Mouse (Mus musculus) ES-Bruce4 (cell line): ENCODE measurements around the gene Fam189a2.

Experiments used
- CTCF ChIP-seq: IDR thresholded peaks from one replicate; pipeline ENCODE4 v1.8.1; 2011; ENCODE audit warnings: low read depth, low read length
- EP300 ChIP-seq: IDR thresholded peaks from 2 replicates; pipeline ENCODE4 v1.6.1; 2011; ENCODE audit warnings: low read depth, low read length; ENCODE audit not compliant: insufficient read depth
- POLR2A ChIP-seq: IDR thresholded peaks from one replicate; pipeline ENCODE4 v1.8.1; 2011; ENCODE audit warnings: low read length; ENCODE audit not compliant: insufficient read depth

DNA sequence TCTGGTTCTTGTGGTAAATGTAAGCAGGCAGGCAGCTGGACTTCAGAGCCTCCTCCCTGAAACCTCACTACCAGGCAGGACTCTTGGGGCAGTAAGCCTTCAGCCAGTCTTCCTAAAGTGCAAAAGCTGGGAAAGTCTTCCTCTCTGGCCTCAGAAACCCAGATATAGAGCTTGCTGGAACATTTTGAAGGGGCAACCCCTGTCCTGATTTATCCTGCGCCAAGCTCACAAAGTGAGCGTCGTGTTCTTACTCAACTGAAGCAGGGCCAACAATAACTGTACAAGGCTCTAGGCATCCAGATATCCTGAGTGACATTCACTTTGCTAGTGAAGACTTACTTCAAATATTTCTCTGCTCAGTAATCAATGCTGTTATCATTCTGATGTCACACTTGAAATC, 60.4 kb downstream of the Fam189a2 start:
- no peak for TF ChIP-seq POLR2A
- no peak for TF ChIP-seq CTCF
- no peak for TF ChIP-seq EP300
